Mouse (Mus musculus) C2C12 (cell line): ENCODE data around the gene Nkpd1. TPM values are rescaled to one million over a fixed set of nuclear protein-coding genes. Genes with fewer than 3 reads are reported as not detected.

ENCODE experiments used
- H3K27me3 ChIP-seq: one replicate; pipeline ENCODE4 v1.6.1; 2011; ENCODE audit not compliant: control insufficient read depth, insufficient read depth, insufficient read length
- H3K36me3 ChIP-seq: one replicate; pipeline ENCODE4 v1.6.1; 2011; ENCODE audit not compliant: control insufficient read depth, insufficient read depth
- H3K4me3 ChIP-seq: one replicate; pipeline ENCODE4 v1.5.1; 2011; ENCODE audit warnings: mild to moderate bottlenecking, control low read depth; ENCODE audit not compliant: poor library complexity, insufficient read depth, severe bottlenecking
- H3K79me2 ChIP-seq: one replicate; pipeline ENCODE4 v1.6.1; 2011; ENCODE audit not compliant: control insufficient read depth, insufficient read depth
- H3K79me3 ChIP-seq: one replicate; pipeline ENCODE4 v1.6.1; 2011; ENCODE audit warnings: low read depth, control low read depth
- H3ac ChIP-seq: one replicate; pipeline ENCODE3; 2011; ENCODE audit warnings: low read depth; ENCODE audit not compliant: control insufficient read depth, insufficient read length
- CEBPB ChIP-seq: IDR thresholded peaks from one replicate; pipeline ENCODE4 v1.6.1; 2011; ENCODE audit warnings: low read depth, mild to moderate bottlenecking, control low read depth, moderate library complexity
- CTCF ChIP-seq: IDR thresholded peaks from one replicate; pipeline ENCODE4 v1.5.1; 2011; ENCODE audit not compliant: control insufficient read depth, insufficient read depth, insufficient read length
- FOSL1 ChIP-seq: IDR thresholded peaks from one replicate; pipeline ENCODE4 v1.8.0; 2011; ENCODE audit warnings: mild to moderate bottlenecking, low read length; ENCODE audit not compliant: poor library complexity, insufficient read depth, severe bottlenecking
- MAX ChIP-seq: IDR thresholded peaks from one replicate; pipeline ENCODE4 v1.6.1; 2011; ENCODE audit warnings: mild to moderate bottlenecking, control low read depth
- MYOD1 ChIP-seq: IDR thresholded peaks from one replicate; pipeline ENCODE4 v1.6.1; 2011; ENCODE audit warnings: low read depth; ENCODE audit not compliant: control insufficient read depth, insufficient read length
- MYOG ChIP-seq: IDR thresholded peaks from one replicate; pipeline ENCODE4 v1.6.1; 2011; ENCODE audit not compliant: control insufficient read depth, insufficient read length; ENCODE audit errors: extremely low read depth
- USF1 ChIP-seq: IDR thresholded peaks from one replicate; pipeline ENCODE4 v1.6.1; 2011; ENCODE audit warnings: low read depth, mild to moderate bottlenecking, control low read depth, moderate library complexity
- polyA plus RNA-seq: library from polyadenylated mRNA; unstranded; fragments of >200 nt; fragmentation: generic; extraction: Trizol; gene quantifications from one replicate; pipeline ENCODE4 v1.2.1, GENCODE M21; 2012; ENCODE audit warnings: missing spikeins

The Nkpd1 gene
- polyA plus RNA-seq, 1 experiment = 0.11 TPM

GRCm38 (mm10) chr7:19477084-19477483 is 40.6 kb upstream of the Nkpd1 start:
- TF ChIP-seq MAX = no peak
- no peak for TF ChIP-seq MYOG
- TF ChIP-seq CTCF = no peak
- no peak for TF ChIP-seq FOSL1
- no peak for TF ChIP-seq USF1
- no peak for TF ChIP-seq CEBPB
- no peak for TF ChIP-seq MYOD1
- H3ac ChIP-seq = no peak overlapping the region
- H3K36me3 ChIP-seq = no peaks in the 10 kb centered on the region
- peaks cover 59% of the 10 kb centered on the region for H3K27me3 ChIP-seq
- H3K79me3 ChIP-seq = no peaks in the 10 kb centered on the region
- H3K4me3 ChIP-seq = no peak overlapping the region
- no peaks in the 10 kb centered on the region for H3K79me2 ChIP-seq

GRCm38 (mm10) chr7:19477624-19478384 is 39.8 kb upstream of the Nkpd1 start:
- H3K79me3 ChIP-seq = no peaks in the 10 kb centered on the region
- TF ChIP-seq FOSL1 = no peak
- TF ChIP-seq CTCF = no peak
- no peak for TF ChIP-seq USF1
- TF ChIP-seq MYOD1 = no peak
- no peak for TF ChIP-seq MAX
- no peak for TF ChIP-seq CEBPB
- no peaks in the 10 kb centered on the region for H3K36me3 ChIP-seq
- H3ac ChIP-seq = no peak overlapping the region
- H3K27me3 ChIP-seq = peaks cover 56% of the 10 kb centered on the region
- no peak overlapping the region for H3K4me3 ChIP-seq
- H3K79me2 ChIP-seq = no peaks in the 10 kb centered on the region

GRCm38 (mm10) chr7:19483281-19483680 is 34.4 kb upstream of the Nkpd1 start:
- H3K4me3 ChIP-seq = no peak overlapping the region
- H3K27me3 ChIP-seq = peaks cover 31% of the 10 kb centered on the region
- no peaks in the 10 kb centered on the region for H3K79me3 ChIP-seq
- TF ChIP-seq MAX (no peak), MYOD1 (no peak), CTCF (no peak), CEBPB (no peak), MYOG (no peak), USF1 (no peak), FOSL1 (no peak)
- no peak overlapping the region for H3ac ChIP-seq
- H3K79me2 ChIP-seq = no peaks in the 10 kb centered on the region
- no peaks in the 10 kb centered on the region for H3K36me3 ChIP-seq

- Histone ChIP-seq H3K79me3 (no peaks in the 10 kb centered on the region), H3K27me3 (peaks cover 40% of the 10 kb centered on the region), H3K79me2 (no peaks in the 10 kb centered on the region), H3K4me3 (no peak overlapping the region), H3ac (no peak overlapping the region), H3K36me3 (no peaks in the 10 kb centered on the region)
- no peak for TF ChIP-seq USF1
- no peak for TF ChIP-seq FOSL1
- no peak for TF ChIP-seq MYOD1
- TF ChIP-seq CEBPB = no peak
- no peak for TF ChIP-seq MYOG
- TF ChIP-seq CTCF = no peak
- no peak for TF ChIP-seq MAX
Measured at GRCm38 (mm10) chr7:19485488-19485887, 32.1 kb upstream of the Nkpd1 start.

GRCm38 (mm10) chr7:19486549-19486948 is 31.1 kb upstream of the Nkpd1 start:
- no peak overlapping the region for H3ac ChIP-seq
- no peaks in the 10 kb centered on the region for H3K36me3 ChIP-seq
- H3K27me3 ChIP-seq = peaks cover 46% of the 10 kb centered on the region
- no peak overlapping the region for H3K4me3 ChIP-seq
- H3K79me2 ChIP-seq = no peaks in the 10 kb centered on the region
- TF ChIP-seq CEBPB (no peak), MAX (no peak), USF1 (no peak), FOSL1 (no peak), MYOG (no peak), CTCF (no peak), MYOD1 (no peak)
- H3K79me3 ChIP-seq = no peaks in the 10 kb centered on the region

GRCm38 (mm10) chr7:19489525-19489924 is 28.1 kb upstream of the Nkpd1 start:
- no peaks in the 10 kb centered on the region for H3K79me3 ChIP-seq
- H3ac ChIP-seq = no peak overlapping the region
- peaks cover 54% of the 10 kb centered on the region for H3K27me3 ChIP-seq
- no peaks in the 10 kb centered on the region for H3K79me2 ChIP-seq
- no peak overlapping the region for H3K4me3 ChIP-seq
- TF ChIP-seq MYOG = no peak
- TF ChIP-seq MAX = no peak
- no peak for TF ChIP-seq FOSL1
- no peak for TF ChIP-seq CEBPB
- TF ChIP-seq USF1 = no peak
- TF ChIP-seq MYOD1 = no peak
- no peak for TF ChIP-seq CTCF
- no peaks in the 10 kb centered on the region for H3K36me3 ChIP-seq
